Mouse (Mus musculus) forelimb bud, embryonic 11.5 days (tissue): Measurements from ENCODE around the gene Zfp800.
A peak's percentile ranks its signal among the peaks of the same experiment; 100 is the strongest.

ENCODE experiments used
- DNase-seq: peaks from one replicate; pipeline ENCODE4 v3.0.0-alpha.2; 2012; ENCODE audit warnings: low read depth, low spot score

Gene Zfp800

DNA sequence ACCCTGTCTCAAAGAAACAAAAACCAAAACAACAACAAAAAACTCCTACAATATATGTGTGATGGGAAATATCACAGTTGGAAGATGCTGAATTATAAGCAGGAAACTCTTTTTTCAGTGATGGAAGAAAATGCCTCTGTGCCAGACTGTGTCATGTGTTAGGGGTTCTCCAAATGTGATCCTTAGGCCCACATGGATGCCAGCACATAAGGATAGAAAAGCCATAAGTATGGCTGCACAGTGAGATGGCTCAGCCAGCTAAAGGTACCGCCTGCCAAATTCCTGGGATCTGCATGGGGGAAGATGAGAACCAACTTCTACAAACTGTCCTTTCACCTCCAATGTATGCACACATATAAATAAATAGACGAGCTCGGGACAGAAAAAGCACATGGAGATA lies 82.6 kb downstream of the Zfp800 start:
- no peak for DNase-seq

DNA sequence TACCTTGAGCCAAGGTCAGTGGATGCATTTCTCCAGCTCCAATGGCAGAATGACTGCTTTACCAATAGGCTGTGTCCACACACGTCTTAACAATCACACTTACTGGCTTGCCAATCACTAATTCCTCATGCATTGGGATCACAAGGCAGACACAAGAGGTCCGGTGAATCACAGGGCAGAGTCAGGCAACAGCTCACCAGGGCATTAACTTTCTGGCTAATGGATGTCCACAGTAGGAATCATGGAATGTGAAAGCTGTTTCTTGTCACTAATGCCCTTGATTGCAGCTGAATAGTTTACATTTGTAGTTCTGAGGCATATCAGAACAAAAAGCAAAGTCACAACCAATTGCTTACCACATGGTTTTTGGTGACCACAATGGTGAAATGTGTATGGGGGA lies 85.7 kb downstream of the Zfp800 start:
- no peak for DNase-seq

DNA sequence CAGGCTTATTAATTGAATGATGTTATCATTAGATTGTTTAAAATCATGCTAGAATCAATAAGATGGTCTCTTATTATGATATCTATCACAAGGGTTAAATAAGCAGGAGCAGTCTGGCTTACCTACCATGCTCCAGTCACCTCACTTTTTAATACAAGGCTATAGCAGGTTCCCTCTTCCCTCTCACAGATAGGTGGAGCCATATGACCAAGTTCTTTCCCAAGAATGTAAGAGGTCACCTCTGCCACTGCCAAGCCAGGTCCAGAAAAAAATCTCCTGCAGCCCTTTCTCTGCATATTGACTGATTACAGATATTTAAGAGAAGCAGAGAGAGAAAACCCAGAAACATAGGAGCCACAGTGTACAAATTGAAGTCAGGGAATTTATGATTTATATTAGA lies 88.1 kb downstream of the Zfp800 start:
- DNase-seq: no peak

DNA sequence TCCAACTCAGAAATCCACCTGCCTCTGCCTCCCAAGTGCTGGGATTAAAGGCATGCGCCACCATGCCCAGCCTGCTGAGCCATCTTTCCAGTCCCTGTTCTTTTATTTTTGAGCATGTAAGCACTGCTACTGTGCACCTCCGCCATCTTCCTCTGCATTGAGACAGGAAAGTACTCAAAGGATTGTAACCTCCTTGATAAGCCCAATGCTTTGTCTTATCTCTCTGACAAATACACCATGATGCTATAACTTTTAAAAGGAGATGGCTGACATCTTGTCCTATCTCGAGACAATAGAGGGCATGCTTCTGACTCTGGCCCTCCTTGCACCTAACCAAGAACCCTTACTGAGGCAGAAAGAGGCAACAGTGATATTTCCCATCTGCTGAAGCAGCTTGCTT lies 88.9 kb downstream of the Zfp800 start:
- no peak for DNase-seq

DNA sequence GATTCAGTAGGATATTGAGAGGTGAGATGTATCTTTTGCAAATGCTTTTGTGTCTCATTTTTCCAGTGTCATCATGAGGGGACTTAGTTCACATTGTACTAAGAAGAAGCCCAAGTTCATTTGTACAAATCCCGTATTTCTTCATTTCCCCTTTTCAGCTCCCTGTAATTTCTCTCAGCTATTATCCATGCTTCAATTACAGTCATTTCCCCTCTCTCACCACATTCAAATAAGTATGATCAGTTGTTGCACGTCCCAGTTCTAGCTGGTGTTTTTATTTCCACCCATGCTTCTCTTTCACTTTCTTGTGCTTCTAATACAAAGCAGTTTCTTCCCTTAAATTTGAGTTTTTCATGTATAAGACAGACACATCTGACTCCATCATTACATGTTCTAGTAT lies 91.1 kb downstream of the Zfp800 start:
- DNase-seq: no peak

DNA sequence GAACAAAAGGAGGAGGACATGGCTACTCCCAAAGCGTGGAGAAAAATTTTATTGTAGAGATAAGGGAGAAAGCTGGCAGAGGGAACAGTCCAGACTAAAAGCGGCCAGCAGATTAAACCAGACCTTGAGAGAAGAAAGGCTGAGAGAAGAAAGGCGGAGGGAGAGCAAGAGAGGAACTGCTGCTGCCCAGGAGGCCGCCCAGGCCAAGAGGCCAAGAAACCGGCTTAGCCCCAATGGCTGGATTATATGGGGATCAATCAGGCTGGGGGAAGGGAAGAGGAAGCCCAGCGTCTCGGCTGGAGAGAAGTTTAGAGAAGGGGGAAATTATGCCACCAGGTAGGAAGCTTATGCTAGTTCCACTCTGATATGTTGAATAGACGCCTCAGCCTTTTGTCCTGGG lies 101.5 kb downstream of the Zfp800 start:
- DNase-seq: no peak

DNA sequence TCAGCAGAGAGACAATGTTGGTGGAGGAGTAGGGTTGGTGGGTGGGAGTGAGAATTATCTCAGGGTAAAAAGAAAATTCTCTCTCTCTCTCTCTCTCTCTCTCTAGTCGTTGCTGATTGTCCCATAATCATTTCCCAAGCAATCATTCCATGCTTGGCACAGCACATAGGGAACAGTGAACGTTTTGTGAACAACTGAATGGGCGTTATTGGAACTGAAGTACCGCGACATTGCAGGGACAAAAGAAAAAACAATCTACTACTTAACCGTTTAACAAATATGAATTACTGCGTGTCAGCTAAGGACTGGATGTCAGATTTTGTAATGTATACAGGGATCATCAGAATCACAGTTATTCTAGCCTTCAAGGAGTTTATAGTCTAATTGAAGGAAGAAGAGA lies 102.2 kb downstream of the Zfp800 start:
- DNase-seq: no peak

DNA sequence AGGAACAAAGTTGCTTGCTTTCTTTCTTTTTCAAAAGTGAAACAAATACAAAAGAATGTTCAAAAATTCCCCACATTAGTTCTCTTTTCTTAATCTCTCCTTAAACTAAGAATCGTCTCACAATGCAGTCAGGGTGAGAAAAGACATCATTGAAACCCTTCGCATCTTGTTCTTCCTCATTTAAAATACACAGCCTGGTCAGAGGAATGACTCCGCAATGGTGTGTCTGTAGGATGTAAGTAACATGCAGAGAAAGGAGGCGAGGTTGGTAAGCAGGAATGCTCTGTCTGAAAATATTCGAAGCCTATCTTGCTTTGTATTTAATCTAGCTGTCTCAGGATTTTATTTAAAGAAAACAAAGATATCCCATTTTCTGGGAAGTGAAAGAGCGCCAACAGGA lies 105.0 kb downstream of the Zfp800 start:
- no peak for DNase-seq

DNA sequence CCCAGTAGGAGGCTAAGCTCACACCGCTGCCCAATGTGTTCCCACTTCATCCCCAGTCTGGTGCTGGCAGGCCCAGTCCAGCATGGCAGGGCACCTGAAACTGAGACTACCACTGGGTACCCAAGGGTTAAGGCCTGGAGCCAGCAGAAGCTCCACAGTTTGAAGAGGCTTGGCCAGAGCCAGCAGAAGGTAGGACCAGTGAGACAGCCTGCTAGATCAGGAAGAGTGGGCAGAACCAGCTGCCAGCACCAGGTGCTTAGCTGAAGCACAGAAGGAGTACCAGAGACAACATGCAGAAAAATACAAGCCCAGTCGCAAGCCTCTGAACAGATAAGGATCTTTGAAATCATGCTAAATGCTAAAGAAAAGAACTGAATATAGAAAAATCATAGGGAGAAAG lies 117.9 kb downstream of the Zfp800 start:
- no peak for DNase-seq

DNA sequence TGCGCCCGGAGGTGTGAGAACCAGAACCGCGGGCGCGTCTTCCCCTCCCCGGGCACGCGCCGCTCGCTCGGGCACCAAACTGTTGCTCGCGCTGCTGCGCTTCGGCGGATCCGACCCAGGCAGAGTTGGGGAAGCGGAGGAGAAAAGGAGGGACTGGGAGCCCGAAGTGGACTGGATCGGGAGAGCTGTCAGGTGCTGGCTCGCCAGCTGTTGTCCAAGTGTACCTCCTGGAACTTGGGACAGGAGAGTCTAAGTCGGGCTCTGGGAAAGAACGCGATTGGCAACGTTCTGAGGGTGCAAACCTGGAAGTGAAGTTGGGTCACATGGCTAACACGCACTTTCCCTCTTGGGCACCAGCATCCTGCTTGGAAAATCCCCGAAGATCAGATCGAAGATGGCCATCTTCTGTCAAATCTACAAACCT lies 135.6 kb downstream of the Zfp800 start:
- DNase-seq: peak; percentile 43

DNA sequence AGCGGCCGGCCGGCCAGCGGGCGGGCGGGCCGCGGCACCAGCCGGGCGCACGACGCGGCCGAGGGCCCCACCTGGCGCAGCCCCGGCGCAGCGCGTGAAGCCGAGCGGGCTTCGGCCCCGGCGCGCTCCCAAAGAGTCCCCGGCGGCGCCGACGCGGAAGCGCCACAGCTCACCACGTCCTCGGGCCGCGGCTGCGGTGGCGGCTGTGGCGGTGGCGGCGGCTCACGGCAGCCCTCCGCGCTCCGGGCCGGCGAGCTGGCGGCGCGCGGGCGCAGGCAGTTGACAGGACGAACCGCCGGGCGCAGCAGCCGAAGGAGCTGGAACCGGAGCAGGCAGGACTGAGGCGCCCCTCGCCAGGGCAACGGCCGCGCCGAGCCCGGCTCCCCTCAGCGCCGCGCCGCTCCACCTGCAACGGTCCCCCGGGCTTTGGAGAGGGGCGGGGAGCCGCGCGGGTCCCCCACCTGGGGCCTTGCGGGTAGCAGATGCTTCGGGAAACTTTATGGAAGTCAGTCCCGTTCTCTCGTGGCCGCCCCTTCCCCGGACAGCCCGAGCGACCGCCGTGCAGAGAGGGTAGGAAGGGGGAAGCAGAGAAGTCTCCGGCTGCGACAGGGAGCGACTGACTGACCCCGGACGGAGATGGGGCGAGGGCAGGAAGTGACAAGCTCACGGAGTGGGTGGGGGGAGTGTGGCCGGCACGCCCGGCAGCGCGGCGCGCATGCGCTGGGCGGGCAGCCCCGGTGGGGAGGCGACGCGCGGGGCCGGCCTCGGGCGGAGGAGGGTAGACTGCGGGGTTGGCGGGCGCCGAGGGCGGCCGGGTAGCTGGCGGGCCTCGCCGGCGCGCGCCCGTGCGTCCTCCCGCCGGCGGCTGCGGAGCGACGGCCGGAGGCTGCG lies 136.3 kb downstream of the Zfp800 start:
- peak; percentile 80 for DNase-seq

DNA sequence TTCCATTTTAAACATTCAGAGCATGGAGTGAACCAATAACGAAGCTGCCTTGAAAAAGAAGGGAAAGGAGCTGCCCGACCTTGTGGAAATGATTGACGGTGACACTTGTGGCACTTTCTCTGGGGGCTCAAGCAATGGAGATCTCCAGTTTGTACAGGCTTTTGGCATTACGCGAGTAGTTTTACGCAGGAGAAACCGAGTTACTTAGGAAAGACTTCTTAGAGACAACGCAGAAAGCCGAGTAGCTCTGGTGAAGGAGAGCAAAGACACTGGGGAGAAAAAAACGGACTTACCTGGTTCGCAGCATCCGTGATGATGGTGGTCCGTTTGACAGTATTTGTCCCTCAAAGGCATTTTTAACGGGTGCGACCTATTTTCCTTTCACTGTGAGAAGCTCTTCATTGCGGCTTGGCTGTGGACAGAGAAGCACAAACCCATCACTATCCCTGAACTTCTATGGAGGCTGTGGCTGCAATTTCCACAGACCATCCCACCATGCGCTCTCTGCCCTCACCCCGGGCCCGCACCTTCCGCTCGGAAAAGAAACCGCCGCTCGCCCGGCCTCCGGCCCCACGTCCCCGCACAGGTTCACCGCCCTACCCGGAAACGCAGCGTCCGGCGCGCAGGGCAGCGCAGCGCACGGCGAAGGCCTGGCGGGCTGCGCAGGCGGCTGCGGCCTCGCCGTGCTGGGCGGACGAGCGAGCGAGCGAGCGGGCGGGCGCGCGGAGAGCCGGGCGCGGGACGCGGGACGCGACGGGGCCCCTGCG lies 137.2 kb downstream of the Zfp800 start:
- DNase-seq: peak; percentile 21

DNA sequence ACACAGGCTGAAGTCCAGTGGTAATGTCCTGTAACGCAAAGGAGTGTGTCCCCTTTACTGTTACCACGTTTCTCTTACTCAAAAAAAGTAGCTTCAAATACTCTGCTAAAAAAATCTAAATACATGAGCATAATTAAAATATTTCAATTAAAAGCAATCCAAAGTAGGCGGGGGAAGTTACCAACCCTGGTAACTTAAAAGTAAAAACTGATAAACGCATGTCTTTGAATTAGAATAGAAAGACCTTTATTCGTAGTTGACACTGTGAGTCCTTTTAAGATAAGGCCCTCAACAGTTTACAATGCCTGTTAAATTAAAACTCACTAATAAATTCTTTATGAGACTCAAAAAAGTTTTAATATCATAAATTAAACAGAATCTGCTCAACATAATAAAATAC lies 138.1 kb downstream of the Zfp800 start:
- DNase-seq: no peak

DNA sequence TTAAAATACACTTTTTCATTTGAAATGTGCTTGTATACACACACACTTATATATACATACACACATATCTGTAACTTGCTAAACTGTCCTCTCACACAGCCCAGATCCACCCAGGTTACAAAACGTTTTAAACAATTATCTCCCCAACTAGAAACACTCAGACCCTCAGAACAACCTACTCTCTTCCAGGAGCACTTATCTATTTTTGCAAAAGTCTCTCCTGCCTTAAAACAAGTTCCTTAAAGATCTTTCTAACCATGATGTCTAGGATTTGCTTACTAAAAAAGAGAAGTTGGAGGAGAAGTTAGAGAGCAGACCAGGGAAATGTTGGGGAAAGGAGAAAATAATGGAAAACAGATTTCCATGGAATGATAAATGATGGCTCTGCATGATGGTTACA lies 139.4 kb downstream of the Zfp800 start:
- DNase-seq: no peak

DNA sequence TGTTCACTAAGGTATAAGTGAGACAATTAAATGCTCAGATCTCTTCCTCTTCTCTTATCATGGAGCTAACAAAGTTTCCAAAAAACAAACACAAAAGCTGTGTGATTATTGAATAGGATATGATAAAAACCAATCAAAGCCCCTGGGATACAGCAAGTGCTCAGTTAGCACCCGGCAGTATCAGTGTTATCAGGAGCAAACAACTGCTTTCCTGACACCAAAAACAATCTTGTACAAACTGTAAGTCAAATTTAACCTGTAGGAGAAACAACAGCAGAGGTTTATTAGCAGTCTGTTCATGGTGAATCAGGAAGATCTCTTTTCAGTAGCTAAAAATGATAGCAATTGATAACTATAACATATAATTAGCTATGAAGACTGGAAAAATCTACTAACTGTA lies 140.0 kb downstream of the Zfp800 start:
- no peak for DNase-seq

DNA sequence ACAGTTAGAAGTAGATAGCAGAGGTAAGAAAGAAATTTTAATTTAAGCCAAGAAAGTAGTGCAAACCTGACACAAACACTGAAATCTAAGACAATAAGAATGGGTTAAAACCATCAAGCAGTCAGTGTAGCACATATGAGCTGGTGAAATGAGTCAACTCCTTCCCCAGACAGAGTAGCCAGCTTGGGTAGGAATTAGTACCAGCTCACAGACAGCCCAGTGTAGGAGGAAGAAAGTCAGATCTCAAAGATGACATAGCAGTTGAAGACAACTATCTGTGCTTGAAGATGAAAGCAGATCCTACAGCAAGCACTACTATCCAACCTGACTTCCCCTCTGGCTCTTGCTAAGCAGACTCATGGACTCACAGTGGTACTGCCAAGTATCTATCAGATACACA lies 145.0 kb downstream of the Zfp800 start:
- no peak for DNase-seq

DNA sequence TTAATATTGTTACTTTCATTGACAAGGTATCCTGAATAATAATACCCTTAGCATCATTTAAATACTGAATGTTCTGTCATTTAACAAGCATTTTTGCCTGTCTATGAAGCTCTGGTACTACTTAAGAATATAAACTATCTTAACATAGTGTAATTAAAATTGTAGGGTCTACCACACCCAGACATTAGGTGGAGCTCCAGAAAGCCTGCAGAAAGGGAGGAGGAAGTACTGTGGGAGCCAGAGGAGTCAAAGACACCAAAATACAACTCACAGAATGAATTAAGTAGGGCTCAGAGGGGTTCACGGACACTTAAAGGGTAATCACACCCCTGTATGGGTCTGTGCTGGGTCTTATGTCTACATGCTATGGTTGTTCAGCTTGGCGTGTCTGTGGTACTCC lies 149.6 kb downstream of the Zfp800 start:
- no peak for DNase-seq

DNA sequence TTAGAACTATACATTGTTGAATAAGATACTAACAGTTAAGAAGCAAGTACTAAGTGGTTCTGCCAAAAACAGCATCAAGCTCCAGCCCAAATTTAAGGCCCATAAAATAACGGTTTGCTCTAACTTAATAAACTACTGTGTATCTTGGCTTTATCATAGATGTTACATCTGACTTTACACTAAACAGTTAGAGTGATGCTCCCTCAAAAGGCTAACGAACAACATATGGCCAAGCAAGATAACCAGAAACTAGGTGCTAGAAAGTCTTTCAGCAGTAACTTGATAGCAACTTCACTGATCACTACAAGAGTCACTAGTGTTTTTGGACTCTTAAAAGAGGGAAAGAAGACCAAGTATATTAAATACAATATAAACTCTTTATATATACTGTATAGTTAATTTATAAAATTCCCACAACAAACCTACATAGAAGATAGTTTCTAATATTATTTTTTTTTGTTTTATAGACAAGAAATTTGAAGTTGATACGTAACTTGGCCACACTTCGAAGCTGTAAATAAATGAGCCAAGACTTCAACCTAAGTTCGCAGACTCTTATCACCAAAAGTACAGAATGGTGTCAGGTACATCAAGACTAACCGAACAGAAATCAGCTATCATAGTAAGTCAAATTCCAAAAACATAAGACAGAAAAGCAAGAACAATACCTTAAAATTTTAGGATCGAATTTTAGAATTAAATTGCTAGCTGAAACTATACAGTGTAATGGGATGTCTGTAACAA lies 165.0 kb downstream of the Zfp800 start:
- no peak for DNase-seq

DNA sequence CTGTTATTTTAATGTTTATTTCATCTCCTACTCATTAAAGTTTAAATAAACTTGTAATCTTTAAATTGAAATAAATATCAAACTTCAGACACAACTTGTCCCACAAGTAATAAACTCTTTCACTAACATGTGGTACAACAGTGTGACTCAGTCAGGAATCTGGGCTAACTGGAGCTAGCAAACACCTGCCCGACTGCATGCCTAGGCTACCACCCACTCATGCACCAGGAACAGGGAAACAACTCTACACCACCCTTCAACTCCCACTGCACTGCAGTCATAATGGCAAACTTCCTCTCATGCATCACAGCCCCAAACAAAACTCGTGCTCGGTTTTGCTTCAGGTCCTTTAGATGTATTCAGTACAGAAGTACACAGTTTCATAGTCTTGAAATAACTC lies 169.7 kb downstream of the Zfp800 start:
- DNase-seq: no peak

DNA sequence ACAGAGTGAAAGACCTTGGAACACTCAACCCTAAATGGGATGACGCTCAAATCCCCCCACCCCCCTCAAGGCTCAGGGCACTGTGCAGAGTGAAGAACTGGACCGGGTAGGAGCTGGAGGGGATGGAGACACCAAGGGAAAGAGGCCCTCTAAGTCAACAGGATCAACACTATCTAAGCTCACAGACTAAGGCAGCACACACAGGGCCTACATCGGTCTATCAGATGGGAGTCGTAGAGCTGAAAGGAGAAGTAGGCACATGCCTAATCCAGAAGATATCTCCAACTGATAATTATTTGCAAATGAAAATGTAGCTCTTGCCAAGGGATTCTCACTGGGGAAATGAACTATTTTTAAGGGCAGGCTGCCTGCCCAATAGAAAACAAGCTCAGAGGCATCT lies 176.8 kb downstream of the Zfp800 start:
- no peak for DNase-seq

DNA sequence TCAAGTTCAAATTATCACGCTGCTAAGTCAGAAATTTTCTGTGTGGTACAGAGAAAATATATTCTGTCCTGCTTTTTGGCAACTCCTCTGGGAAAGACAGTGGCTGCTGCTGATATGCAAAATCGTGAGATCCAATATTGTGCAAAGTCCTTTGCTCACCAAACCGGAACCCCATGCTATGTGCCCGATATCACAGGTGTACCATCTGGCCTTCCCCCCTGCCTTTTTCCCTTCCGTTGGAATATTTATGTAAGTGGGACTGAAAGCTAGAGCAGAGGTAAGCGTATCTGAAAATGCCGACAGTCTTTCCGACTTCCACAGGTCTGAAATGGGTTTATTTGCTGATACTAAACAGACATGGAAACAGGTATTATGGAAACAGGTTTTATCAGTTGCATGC lies 179.4 kb downstream of the Zfp800 start:
- DNase-seq: no peak

DNA sequence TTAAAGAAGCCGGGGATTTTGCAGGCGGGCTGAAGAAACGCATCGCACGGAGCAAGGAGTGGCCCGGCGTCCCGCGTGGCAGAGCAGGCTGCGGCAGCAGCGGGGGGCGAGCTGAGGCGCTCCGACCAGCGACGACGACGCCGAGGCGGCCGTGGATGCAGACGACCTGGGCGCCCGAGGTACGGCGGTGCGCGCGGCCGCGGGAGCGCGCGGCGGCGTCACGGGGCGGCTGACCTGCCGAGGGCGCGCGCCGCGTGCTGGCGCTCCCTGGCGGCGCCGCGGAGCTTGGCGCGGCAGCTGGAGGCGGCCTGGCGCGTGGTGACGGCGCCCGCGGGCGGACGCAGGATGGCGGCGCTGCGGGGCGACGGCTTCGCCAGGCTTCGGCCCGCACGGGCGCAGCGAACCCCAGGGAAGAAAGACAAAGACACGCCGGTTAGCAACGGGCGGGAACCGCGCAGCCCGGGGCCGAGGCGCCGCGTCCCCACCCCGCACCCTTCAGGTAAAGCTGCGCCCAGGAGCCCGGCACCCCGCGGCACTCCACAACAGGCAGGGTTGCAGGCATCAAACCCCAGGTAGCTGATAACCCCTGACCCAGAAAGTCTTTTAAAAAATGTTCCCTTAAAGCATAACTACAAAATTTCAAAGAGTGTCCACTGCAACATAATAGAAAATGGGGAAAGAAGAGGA lies 182.4 kb downstream of the Zfp800 start:
- DNase-seq: peak; percentile 72
